Mouse (Mus musculus): ENCODE measurements around the gene Rnf20.
"Not testable (repeated sequence)": the region's sequence is repeated elsewhere in the genome, so short reads cannot be mapped to it uniquely, and the experiment has no call there.

Rnf20 gene

DNA sequence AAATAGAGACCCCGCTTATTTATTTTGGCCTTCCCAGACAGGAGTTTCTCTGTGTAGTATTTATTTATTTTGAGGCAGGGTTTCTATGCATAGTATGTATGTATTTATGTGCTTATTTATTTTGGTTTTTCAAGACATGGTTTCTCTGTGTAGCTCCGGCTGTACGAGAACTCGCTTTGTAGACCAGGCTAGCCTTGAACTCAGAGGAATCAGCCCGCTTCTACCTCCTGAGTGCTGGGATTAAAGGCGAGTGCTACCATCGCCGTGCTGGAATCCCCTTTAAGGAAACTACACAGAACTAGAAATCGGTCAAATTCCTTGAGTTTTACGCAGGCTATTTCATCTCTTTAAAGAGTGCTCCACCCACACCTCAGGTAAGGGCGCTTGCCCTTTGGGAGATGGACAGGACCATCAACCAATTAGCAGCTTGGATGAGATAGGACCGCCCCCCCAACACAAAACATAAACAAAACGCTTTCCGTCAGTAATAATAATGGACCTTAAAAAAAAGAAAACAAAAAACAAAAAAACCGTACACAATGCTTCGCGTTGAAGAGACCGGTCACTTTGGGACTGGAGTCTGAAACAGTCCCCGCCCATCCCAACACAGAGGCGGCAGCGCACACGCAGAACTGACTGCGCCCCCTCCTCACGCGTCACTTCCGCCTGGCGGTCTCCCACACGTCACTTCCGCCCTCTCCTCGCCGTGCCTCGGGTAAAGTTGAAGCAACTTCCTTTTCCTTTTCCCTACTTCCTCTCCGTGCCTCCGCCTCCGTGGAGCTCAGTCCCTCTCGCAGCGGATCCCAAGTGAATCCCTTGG lies at the start of gene Rnf20:
TSS of gene Rnf20 (plus strand) at position 688 of the 820 bp plus-strand sequence.
- peak; percentile 95 for DNase-seq (ENCODE audit: low read depth, low spot score)

DNA sequence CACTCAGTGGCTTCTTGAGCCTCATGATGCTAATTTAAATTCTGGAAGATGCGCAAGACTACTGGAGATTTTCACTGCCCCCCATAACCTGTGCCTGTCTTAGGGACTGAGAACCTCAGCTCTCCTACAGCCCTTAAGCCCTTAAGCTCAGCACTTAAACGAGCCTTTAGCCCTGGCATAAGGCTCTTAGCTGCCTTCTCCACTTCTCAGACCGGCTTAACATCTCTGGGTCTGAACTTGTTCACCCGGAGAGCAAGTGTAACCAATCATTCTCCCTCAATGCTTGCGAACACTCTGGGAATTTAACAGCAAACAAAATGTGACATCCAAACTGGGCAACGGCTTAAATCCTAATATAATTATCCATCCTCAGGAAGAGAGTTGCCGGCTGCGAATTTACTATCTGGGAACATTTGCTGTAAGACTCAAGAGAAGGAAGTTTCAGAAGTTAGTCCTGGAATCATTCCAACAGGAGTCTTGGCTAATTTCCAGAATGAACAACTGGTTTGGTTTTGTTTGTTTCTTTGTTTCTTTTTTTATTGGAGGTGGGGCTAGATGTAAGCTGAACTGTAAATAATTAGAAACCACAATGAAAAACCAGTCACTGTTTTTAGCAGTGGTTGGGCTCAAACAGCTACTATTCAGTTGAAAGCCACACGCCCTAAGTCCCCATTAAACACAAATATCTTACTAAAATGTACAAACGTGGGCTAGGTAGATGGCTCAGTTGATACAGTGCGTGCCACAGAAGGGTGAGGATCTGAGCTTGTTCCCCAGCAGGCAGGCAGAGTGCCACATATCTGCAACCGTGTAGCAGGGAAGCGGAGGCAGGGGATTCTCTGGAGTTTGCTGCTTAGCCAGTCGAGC lies 47.6 kb upstream of the Rnf20 start:
- DNase-seq (ENCODE audit: low read depth, low spot score) = peak; percentile 26

DNA sequence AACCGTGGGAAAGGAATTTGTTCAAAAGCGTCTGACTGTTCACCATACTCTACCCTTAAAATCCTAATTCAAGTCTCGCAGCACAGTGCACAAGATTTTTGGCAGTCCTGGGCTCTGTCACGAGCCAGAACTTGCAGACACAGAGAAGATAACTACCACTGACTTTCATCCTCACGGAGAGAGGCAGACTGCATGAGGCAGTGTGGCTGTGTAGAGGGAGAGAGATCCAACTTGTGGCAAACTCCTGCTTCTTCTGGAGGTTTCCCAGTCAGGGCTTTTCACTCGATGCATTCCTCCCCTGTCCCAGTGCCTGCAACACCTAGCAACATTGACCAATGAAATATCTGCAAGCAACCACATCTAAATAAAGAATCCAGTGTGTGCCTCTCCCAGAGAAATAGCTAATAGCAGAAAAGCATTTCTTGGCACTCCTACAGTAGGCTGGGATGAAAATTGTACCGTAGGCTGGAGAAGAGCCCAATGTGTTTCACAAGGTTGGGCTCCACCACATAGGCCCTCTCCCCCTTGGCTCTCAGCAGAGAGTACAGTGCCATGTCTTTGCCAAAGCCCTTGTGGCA lies 46.2 kb upstream of the Rnf20 start:
- DNase-seq (ENCODE audit: low read depth, low spot score) = peak; percentile 40

DNA sequence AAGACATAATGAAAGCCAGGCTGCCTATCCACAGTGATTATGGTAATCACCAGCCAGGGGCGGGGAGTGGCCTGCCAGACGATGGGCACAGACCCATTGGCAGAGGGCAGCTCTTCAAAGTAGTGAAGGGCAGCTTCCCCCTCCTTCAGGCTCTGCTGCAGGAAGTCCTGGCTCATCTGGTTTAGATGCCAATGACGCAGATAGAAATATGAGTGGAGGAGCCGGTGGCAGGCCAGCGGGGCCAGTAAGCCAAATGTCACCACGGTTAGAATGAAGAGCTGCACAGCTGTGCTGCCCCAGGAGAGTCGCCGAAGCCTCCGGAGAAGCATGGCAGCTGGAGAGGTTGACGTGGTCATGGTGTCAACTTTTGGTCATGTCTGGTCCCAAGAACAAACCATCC lies 45.0 kb upstream of the Rnf20 start:
- peak; percentile 90 for DNase-seq (ENCODE audit: low read depth, low spot score)

DNA sequence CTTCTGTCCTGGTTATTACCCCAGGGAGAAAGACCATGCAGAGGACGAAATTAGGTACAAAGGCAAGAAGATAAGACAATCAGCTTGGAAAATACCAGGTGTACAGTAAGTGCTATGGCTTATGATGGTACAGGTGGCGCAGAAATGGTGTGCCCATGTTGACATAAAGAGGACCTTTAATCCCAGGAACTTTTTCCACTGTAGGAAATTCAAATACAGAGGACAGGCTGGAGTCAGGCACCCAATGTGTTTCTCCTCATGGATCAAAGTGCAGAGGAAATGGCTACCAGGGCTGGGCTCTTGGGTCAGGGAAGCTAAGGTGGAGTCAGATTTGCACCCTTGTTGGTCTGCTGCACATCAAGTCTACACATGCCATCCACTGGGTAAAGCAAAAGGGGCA lies 41.7 kb upstream of the Rnf20 start:
- no peak for DNase-seq (ENCODE audit: low read depth, low spot score)

DNA sequence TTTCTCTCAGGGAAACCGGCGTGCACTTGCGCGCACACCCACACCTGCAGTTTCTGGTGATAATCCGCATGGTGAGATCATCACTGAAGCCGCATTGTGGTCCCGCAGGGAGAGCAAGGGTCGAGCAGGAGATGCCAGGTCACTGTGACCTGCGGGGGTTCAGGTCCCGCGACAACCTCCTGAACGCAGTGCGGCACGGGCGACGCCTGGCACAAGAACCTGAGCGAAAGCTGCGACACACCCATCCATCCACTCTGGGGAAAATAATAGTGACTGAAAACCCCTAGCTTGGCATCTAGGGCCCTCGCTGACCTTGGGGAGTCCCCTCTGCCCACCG lies 35.0 kb upstream of the Rnf20 start:
- no peak for DNase-seq (ENCODE audit: low read depth, low spot score)

DNA sequence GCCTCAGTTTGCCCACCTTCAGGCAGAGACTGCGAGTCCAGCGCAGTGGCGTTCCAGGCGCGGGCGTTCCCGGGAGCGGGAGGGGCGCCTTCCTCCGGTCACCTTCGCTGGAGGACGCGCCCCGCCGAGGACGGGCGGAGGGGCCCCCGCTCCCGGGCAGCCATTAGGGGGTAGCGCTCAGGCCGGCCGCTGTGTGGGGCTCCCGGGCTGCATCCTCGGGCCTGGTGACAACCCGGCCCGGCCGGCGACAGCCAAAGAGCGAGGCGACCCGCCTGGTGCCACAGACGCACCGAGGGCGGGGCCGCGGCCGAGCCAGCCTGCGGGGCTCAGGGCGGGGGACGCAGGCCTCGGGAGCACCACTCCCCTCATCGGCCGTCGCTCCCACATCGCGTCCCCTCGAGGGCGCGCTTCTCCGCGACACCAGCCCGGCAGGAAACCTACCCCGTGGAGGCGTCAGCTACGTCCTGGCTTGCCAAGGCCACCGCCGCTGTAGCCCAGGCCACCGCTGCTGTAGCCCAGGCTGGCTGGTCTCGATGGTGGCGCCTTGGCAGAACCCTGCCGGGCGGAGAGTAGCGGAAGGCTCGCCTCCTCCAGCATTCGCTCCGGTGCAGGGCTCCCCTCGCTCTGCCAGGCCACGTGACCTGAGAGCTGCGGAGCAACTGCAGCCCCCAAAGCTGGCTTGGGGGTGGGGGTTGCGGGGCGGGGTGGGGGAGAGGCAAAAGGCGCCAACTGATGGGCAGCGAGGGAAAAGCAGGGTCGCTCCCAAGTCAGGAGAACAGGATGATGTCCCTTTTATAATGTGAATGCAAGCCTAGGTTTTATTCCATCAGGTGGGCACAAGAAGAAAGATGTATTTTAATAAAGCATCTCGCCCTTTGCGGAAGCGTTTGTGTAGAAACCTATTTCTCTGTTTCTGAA lies 34.4 kb upstream of the Rnf20 start, which contains the start of gene Tmem246:
TSS of gene Tmem246 (minus strand) at position 694 of the 918 bp plus-strand sequence.
- peak; percentile 57 for DNase-seq (ENCODE audit: low read depth, low spot score)

DNA sequence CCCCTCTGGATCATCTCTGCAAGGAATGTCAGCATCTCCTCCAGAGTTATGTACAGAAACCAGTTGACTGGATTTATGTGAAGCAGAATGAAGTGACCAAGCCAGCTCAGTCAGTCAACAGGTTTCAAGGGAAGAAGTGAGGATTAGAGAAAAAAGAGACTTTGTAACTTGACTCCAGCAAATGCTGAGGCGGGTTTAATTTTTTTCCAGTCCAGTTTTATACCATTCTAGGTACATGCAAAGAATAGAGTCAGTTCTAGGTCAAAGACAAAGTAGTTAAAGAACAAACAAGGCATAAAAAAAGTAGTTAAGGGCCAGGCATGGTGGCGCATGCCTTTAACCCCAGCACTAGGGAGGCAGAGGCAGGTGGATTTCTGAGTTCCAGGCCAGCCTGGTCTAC lies 28.6 kb upstream of the Rnf20 start:
- no peak for DNase-seq (ENCODE audit: low read depth, low spot score)

DNA sequence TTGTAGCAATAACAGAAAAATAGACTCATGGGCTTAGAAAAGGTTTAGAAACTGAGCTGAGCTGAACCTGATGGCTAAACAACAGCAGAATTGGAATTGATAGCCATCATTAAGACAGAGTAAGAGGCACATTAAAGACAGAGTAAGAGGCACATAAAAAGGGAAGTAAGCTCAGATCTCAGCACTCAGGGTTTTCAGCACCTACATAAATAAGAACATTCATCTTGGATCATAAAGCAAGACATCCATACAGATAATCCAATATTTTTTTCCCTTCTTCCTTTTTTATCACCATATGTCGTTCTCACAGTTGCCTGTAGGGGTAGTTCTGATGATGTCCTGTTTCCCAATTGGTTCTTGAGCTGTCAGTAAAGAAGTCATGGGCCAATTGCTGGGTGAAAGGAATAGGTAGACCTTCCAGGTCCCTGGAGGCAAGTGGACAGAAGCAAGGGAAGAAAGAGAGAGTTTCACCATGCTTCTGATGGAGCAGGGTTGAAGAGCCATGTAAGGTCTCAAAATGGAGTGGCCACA lies 27.7 kb upstream of the Rnf20 start:
- DNase-seq (ENCODE audit: low read depth, low spot score) = no peak

DNA sequence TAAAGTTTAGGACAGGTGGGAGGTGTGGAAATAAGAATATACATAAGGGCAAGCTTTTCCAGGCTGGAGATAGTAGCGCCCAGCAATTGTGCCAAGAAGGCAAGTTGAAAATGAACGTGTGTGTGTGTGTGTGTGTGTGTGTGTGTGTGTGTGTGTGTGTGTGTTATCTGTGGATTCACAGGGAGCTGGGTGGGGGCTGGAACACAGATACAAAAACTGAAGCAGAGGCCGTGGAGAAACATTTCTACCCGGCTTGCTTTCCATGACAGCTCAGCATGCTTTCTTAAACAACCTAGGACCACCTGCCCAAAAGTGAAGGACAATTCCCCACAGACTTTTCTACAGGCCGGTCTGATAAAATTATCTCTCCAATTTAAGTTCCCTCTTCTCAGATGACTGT lies 27.2 kb upstream of the Rnf20 start:
- no peak for DNase-seq (ENCODE audit: low read depth, low spot score)

DNA sequence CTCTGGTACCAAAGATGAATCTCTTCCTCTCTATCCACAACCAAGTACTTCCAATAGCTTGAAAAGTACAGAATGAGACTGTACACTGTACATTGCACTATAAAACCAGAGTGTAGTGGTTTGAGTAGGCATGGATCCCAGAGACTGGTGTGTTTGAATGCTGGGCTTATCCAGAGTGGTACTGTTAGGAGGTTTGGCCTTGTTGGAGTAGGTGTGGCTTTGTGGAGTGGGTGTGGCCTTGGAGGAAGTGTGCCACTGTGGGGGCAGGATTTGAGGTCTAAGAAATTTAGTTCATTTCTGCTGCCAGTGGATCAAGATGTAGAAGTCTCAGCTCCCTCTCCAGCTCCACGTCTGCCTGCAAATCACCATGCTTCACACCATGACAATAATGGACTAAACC lies 26.3 kb upstream of the Rnf20 start:
- no peak for DNase-seq (ENCODE audit: low read depth, low spot score)

DNA sequence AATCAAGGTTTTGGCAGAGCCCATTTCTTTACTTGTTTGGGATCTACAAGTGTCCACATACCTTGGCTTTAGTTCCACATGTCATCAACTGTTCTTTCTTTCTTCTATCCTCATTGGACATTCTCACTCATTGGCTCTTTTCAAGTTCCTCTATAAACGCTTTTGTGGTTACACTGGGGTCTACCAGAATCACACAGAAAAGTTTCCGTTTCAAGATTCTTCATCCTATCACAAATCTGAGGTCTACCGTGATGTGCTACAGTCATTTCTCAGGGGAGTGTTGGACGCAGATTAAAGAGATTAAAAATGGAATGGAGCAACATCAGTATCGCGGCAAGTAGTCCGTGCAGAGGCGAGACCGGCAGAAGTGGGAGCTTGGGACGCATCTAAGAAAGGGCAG lies 14.9 kb upstream of the Rnf20 start:
- DNase-seq (ENCODE audit: low read depth, low spot score) = no peak

DNA sequence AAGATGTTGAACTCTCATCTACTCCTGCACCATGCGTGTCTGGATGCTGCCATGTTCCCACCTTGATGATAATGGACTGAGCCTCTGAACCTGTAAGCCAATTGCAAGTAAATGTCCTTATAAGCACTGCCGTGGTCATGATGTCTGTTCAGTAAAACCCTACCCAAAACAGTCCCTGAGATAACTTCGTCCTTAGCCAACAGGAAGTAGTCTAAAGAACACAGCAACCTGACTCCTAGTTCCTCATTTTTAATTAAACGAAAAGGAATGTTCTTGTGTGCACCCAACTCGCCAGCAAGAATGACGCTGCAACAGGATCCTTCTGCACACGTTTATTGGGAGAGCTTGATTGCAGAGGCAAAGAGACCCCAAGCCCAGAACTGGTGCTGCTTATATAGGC lies 11.9 kb upstream of the Rnf20 start:
- DNase-seq (ENCODE audit: low read depth, low spot score) = not testable (repeated sequence)

DNA sequence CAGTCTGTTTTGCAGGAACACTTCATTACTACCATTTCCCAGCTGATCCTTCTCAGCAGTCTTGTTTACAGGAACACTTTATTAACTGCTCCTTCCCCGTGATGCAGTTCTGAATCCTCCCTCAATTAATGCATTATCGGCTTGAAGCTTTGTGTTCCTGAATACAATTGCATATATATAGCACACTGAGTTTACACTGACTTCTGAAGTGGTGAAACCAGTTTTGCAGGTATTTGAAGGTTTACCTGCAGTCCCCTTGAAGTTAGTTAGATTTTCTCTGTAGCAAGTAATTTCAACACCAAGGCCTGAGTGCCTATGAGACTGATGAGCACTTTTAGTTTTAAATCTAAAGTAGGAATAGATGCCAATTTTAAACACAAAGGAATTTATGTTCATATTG lies 9.5 kb upstream of the Rnf20 start:
- DNase-seq (ENCODE audit: low read depth, low spot score) = no peak

DNA sequence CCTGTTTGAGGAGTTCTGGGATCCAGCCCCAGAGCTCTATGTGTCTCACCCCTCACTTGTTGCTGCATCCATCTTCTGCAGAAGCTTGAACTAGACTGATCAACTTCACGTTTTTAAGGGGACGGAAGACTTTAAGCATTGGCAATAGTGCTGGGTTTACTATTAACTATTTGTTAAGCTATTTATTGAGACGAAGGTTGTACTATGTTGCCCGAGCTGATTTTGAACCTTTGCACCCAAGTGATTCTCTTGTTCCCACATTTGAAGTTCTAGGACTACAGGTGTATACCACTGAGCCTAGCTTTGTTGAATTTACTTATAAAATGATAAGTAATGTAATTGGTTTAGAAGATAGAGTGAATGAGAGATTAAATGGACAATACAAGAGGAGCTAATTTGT lies 7.9 kb upstream of the Rnf20 start:
- DNase-seq (ENCODE audit: low read depth, low spot score) = no peak

DNA sequence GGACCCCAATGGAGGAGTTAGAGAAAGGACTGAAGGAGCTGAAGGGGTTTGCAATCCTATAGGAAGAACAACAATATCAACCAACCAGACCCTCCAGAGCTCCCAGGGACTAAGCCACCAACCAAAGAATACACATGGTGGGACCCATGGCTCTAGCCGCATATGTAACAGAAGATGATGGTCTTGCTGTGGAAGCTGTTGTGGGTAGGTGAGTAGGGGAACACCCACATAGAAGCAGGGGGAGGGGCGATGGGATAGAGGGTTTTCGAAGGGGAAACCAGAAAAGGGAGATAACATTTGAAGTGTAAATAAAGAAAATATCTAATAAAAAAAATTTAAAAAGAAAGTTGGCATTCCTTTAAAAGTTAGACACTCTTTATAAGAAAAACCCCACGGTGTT lies 6.8 kb upstream of the Rnf20 start:
- DNase-seq (ENCODE audit: low read depth, low spot score) = not testable (repeated sequence)

DNA sequence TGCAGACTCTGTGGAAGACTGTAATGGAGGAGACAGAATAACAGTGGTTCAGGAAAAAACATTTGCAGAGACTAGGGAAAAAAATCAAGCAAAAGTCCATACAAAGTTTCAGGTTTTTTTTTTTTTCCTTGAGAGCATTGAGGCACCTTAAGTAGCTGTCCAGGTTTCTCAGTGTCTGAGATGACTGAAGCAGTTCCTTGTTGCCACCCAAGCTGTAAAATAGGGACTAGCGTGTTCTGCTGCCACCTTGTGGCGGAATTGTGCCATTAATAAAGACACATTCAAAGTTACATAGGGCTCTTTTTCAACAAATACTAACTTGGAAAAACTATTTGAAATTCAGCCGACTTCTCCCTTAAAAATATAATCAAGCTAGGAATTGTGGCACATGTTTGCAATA lies 4.8 kb upstream of the Rnf20 start:
- peak; percentile 52 for DNase-seq (ENCODE audit: low read depth, low spot score)

DNA sequence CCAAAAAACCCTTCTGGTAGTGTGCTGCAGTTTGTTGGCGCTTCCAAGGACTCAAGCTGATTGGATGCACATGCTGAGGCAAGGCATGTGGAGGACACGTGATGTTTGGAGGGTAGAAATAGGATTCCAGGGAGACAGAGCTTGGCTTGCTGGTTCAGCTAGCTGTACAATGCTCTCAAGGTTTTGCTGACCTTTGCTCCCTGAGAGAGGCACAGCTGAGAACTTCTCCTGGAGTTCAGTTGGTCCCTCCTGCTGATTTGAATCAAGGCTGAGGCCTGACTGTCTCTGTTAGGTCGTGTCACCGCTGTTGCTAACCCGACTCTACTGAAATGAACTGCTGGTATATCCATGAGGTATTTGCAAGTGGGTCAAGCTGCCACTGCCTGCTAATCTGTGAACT lies 2.9 kb upstream of the Rnf20 start:
- no peak for DNase-seq (ENCODE audit: low read depth, low spot score)

DNA sequence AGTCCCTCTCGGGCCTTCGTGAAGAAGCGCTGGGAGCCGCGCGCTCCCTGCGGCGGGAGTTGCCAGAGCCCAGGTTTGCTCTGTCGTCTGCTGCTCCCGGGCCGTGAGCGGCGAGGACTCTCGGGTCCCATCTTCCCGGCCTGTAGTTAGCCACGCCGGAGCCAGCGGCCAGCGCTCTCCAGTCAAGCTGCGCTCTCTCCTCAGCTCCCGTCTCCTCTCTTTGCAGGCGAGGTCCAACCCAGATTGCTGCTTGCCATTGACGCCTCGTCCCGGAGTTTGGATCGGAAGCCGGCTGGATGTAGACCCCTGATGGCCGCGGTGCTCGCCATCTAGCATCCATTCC lies 304 bp downstream of the Rnf20 start:
- DNase-seq (ENCODE audit: low read depth, low spot score) = no peak

DNA sequence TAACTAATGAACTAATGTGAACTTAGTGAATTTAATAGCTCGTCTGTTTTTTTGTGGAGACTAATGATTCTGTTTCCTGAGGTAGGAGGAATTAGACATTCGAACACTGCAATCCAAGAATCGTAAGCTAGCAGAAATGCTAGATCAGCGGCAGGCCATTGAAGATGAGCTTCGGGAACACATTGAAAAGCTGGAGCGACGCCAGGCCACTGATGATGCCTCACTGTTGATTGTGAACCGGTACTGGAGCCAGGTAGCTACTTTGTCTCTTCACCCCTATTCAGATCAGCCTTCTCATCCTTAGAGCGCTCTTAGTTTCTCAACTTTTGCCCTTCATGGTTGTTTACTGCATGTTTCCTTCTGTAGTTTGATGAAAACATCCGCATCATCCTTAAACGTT lies 6.0 kb downstream of the Rnf20 start:
- DNase-seq (ENCODE audit: low read depth, low spot score) = no peak

DNA sequence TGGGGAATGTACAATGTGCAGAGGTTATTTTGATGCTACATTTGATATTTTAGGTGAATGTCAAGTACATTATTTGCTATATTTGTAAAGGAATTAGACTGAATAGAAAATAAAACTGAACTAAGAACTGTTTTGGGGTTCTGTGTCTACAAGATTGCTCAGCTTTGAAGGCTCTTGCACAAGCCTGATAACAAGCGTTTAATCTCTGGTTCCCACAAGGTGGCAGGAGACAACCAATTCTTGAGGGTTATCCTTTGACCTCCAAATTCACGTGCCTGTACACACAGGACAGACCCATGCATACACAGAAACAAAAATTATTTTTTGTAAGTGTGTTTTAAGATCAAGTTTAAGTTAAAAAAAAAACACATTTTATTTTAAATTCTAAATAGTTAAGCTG lies 8.1 kb downstream of the Rnf20 start:
- DNase-seq (ENCODE audit: low read depth, low spot score) = no peak
